Mouse (Mus musculus): Measurements from ENCODE around the gene Nfrkb. TPM values are rescaled to one million over a fixed set of nuclear protein-coding genes. Genes with fewer than 3 reads are reported as not detected.

Gene Nfrkb
- 18.5 and 20.2 TPM in 2 replicates for polyA plus RNA-seq (2015; fragmentation: Nextera tagmentation; extraction: Ambion mirVana)

DNA sequence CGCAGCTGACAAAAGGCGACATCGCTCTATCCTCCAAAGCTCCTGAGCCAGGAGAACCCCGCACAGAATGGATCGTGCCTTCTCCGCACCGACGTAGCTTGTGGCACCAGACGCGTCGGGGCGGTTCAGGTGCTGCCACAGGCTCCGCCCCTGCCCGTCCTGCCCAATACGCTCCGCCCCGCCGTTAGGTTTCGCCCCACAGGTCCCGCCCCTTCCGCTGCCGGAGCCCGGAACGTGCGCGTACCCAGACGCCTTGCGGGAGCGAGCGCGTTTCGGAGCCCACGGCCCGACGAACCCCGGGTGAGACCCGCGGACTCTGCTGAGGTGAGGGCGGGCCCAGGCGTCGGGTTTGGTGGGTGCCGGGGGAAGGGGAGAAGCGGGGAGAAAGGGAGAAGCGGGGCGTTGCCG lies at the start of gene Nfrkb:
Gene Nfrkb, plus strand, starts transcription at position 246 of the 408 bp plus-strand sequence.
- under 1% methylated on average over 46 of the region's 46 CpGs for WGBS
- H3K4me1 ChIP-seq, result peaks cover 19% of the 10 kb centered on the region
- H3K4me3 ChIP-seq, result peak within 1 kb of the TSS; percentile 82
- H3K9ac ChIP-seq, result peak within 1 kb of the TSS; percentile 78
- no peaks in the 10 kb centered on the region for H3K9me3 ChIP-seq
- peak within 1 kb of the TSS; percentile 81 for H3K4me2 ChIP-seq
- peak; percentile 97 for ATAC-seq (ENCODE audit: borderline replicate concordance, extremely low read depth, low FRiP score, low TSS enrichment)
- peak within 1 kb of the TSS; percentile 46 for H3K27ac ChIP-seq
- no peaks in the 10 kb centered on the region for H3K27me3 ChIP-seq
- peaks cover 15% of the 10 kb centered on the region for H3K36me3 ChIP-seq

DNA sequence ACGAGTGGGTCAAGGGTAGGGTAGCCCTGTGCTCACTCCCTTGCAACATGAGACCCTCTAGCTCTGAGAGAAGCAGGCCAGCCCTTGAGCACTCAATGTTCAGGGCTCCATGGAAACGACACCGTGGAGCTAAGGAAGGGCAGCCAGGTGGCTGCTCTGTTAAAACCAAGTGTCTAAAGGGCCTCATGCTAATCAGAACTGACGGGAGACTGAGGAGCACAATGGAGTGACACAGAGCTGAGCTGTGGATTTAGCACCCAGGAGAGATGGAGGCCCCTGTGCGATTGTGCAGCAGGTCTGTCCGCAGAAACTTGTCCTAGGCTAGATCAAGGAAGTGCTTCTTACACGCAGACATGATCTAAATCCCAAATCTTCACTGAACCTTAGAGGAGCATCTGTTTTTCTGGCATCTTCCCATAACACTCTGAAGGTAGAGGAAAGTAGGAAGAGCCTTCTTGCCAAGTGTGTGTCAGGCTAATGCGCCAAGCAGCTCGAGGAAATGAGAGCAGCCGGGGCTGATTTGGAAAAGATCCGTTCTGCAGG lies 41.6 kb upstream of the Nfrkb start:
- H3K27ac ChIP-seq, result no peak overlapping the region
- no peaks in the 10 kb centered on the region for H3K27me3 ChIP-seq
- H3K9me3 ChIP-seq, result no peaks in the 10 kb centered on the region
- 54% methylated on average over 11 of the region's 11 CpGs for WGBS
- no peak for ATAC-seq (ENCODE audit: borderline replicate concordance, extremely low read depth, low FRiP score, low TSS enrichment)
- no peak overlapping the region for H3K9ac ChIP-seq
- H3K4me3 ChIP-seq, result no peak overlapping the region
- H3K4me1 ChIP-seq, result 0 out of 2 replicates have a peak, but pooled peaks cover 8% of the 10 kb centered on the region
- H3K36me3 ChIP-seq, result no peaks in the 10 kb centered on the region
- H3K4me2 ChIP-seq, result no peak overlapping the region

DNA sequence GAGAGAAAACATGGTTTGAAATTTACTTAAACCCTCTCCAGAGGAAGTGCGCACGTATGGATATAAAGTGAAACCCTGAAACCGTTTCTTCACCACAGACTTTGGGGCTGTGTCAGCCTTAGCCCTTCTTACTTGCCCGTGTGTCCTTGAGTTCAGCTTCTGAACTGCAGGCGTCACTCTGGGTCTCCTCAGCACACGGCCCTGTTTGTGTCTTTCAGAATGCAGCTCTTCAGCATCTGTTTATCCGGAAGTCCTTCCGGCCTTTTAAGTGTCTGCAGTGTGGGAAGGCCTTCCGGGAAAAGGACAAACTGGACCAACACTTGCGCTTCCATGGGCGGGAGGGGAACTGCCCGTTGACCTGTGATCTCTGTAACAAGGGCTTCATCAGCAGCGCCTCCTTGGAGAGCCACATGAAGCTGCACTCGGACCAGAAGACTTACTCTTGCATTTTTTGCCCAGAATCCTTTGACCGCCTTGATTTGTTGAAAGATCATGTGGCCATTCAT lies 39.4 kb upstream of the Nfrkb start:
- H3K9ac ChIP-seq, result no peak overlapping the region
- 0 out of 2 replicates have a peak, but pooled peaks cover 2% of the 10 kb centered on the region for H3K4me1 ChIP-seq
- no peak overlapping the region for H3K4me3 ChIP-seq
- no peaks in the 10 kb centered on the region for H3K27me3 ChIP-seq
- 50% methylated on average over 15 of the region's 15 CpGs for WGBS
- no peak overlapping the region for H3K4me2 ChIP-seq
- no peak for ATAC-seq (ENCODE audit: borderline replicate concordance, extremely low read depth, low FRiP score, low TSS enrichment)
- H3K36me3 ChIP-seq, result no peaks in the 10 kb centered on the region
- no peaks in the 10 kb centered on the region for H3K9me3 ChIP-seq
- H3K27ac ChIP-seq, result no peak overlapping the region

DNA sequence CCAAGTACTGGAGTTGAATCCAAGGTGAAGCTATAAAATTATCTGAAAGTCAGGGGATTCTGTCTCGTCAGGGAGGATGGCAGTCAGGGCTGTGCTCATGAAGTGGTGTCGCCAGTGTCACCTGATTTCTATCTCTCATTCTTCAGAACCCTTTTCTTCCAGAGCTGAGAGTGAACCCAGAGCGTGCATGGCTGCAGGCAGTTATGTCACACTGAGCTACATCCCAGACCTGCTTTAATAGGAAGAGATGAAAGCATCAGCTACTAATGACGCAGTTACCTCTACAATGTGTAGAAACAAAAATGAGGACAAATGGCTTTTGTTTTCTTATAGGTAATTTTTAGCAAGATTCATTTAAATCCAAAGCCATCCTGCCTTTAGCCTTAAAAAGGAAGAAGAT lies 37.5 kb upstream of the Nfrkb start:
- no peak overlapping the region for H3K4me2 ChIP-seq
- no peak for ATAC-seq (ENCODE audit: borderline replicate concordance, extremely low read depth, low FRiP score, low TSS enrichment)
- H3K9me3 ChIP-seq, result no peaks in the 10 kb centered on the region
- 0 out of 2 replicates have a peak, but pooled peaks cover 5% of the 10 kb centered on the region for H3K36me3 ChIP-seq
- no peak overlapping the region for H3K4me3 ChIP-seq
- no peak overlapping the region for H3K27ac ChIP-seq
- H3K27me3 ChIP-seq, result no peaks in the 10 kb centered on the region
- WGBS, result 83% methylated on average over 4 of the region's 4 CpGs
- H3K4me1 ChIP-seq, result 0 out of 2 replicates have a peak, but pooled peaks cover 2% of the 10 kb centered on the region
- H3K9ac ChIP-seq, result no peak overlapping the region

DNA sequence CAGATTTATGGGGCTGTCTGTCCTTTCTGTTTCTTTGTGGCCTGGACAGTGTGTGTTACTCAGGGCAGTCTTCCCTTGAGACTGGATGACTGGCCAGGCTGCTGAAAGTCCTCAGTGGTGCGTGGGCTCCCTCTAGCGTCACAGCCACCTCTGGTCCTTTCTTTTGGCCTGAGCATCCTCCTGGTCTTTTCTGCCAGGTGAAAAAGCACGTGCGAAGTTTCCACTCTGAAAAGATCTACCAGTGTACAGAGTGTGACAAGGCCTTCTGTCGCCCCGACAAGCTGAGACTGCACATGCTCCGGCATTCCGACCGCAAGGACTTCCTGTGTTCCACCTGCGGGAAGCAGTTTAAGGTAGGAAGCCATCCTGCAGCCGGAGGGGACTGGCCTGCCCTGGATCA lies 37.1 kb upstream of the Nfrkb start:
- no peak overlapping the region for H3K9ac ChIP-seq
- WGBS, result 69% methylated on average over 11 of the region's 11 CpGs
- H3K27me3 ChIP-seq, result no peaks in the 10 kb centered on the region
- no peak overlapping the region for H3K4me3 ChIP-seq
- H3K9me3 ChIP-seq, result no peaks in the 10 kb centered on the region
- H3K27ac ChIP-seq, result no peak overlapping the region
- H3K36me3 ChIP-seq, result 0 out of 2 replicates have a peak, but pooled peaks cover 5% of the 10 kb centered on the region
- ATAC-seq (ENCODE audit: borderline replicate concordance, extremely low read depth, low FRiP score, low TSS enrichment), result no peak
- H3K4me1 ChIP-seq, result 0 out of 2 replicates have a peak, but pooled peaks cover 2% of the 10 kb centered on the region
- no peak overlapping the region for H3K4me2 ChIP-seq

DNA sequence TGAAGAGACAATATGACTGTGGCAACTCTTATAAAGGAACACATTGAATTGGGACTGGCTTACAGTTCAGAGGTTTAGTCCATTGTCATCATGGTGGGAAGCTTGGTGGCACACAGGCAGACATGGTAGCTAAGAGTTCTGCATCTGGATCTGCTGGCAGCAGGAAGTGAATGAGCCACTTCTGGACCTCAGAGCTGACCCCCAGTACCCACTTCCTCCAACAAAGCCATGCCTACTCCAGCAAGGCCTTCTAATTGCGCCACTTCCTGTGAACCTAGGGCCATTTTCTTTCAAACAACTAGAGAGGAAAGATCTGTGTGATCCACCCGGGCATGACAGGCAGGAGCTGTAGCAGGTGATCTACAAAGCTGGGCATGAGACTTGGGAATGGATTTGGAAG lies 33.3 kb upstream of the Nfrkb start:
- ATAC-seq (ENCODE audit: borderline replicate concordance, extremely low read depth, low FRiP score, low TSS enrichment), result no peak
- 72% methylated on average over 2 of the region's 2 CpGs for WGBS

DNA sequence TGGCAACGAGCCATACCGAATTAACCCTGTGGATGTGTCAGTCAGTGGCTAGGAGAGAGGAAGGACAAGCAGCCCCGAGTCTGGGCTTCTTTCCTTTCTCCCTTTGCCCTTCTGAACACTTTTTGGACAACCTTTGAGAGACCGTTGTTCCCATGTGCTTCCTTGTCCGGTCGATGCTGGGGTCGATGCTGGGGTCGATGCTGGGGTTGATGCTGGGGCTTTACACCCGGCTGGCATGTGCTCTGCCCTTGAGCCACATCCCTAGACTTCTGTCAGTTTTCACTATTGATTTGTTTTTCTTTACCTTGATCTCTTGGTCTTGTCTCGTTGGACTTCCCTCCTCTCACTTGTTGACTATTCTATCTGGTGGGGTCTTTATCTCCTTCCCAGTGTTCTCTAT lies 32.5 kb upstream of the Nfrkb start:
- H3K4me3 ChIP-seq, result no peak overlapping the region
- H3K27me3 ChIP-seq, result no peaks in the 10 kb centered on the region
- ATAC-seq (ENCODE audit: borderline replicate concordance, extremely low read depth, low FRiP score, low TSS enrichment), result no peak
- H3K9ac ChIP-seq, result no peak overlapping the region
- H3K4me2 ChIP-seq, result no peak overlapping the region
- H3K36me3 ChIP-seq, result peaks cover 13% of the 10 kb centered on the region; the same call in 1 of the 2 replicates
- no peaks in the 10 kb centered on the region for H3K9me3 ChIP-seq
- H3K4me1 ChIP-seq, result no peaks in the 10 kb centered on the region
- no peak overlapping the region for H3K27ac ChIP-seq
- 71% methylated on average over 10 of the region's 10 CpGs for WGBS

More for the DNA sequence above, 33.3 kb upstream of the Nfrkb start:
- peaks cover 13% of the 10 kb centered on the region; the same call in 1 of the 2 replicates for H3K36me3 ChIP-seq
- no peak overlapping the region for H3K4me2 ChIP-seq
- no peak overlapping the region for H3K27ac ChIP-seq
- no peaks in the 10 kb centered on the region for H3K27me3 ChIP-seq
- no peak overlapping the region for H3K4me3 ChIP-seq
- H3K4me1 ChIP-seq, result no peaks in the 10 kb centered on the region
- no peak overlapping the region for H3K9ac ChIP-seq
- H3K9me3 ChIP-seq, result no peaks in the 10 kb centered on the region

DNA sequence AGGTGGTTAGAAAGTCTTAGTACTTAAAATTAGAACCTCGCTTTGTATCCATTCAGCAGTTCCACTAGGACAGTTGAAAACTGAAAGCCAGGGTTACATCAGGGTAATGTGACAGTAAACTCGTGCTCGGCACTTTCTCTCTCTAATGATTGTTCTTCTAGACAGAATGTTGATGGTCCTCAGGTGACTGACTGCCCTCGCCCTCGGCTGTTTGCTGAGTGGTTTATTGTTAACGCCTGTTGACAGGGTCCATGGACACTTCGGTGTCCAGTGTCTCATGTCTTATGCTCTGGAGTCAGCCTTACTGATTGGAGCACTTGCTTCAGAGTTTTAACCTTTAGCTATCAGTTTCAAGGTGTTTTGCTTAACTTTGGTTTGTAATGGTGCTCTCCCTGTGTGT lies 31.9 kb upstream of the Nfrkb start:
- no peak overlapping the region for H3K9ac ChIP-seq
- WGBS, result 65% methylated on average over 7 of the region's 7 CpGs
- no peaks in the 10 kb centered on the region for H3K4me1 ChIP-seq

DNA sequence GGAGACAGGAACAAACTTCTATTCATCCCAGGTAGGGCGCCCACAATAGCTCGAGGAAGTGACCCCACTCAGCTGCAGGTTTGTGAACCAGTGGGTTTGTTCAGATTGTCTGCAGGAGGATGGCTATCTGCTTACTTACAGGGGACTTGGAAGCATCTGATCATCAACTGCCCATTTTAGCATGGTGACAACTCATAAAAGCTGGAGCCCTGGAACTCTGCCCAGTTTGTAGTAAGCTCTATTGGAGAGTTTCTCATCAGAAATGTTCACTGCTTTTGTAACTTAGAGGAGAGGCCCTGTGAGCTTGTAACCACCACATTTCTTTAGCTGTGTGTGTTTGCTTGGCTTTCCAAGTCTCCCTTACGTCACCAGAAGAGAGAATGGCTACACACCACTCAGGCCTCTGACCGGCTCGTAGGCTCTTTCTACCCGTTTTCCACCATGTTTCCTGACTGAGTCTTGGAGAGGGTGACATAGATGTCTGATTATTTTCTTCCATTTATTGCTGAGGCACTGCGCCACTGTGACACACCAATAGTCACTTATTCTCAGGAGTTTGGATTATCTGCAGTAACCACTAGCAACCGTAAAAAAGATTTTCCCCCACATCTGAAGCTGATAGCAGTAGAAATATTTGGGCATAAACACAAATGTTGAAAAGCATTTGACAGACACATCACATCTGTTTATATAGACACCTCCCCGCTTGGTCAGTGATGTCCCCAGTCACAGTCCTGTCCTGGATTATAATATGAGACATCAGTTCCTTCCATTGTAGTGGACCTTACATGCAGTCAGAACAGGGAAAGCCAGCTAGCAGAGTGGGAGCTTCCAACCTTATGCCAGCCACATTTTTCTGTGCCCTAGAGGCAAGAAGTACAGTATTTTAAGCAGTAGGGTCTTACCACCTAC lies 22.0 kb upstream of the Nfrkb start:
- no peak overlapping the region for H3K4me3 ChIP-seq
- WGBS, result 56% methylated on average over 9 of the region's 9 CpGs
- H3K9me3 ChIP-seq, result no peaks in the 10 kb centered on the region
- peak overlapping the region; percentile 51 for H3K27ac ChIP-seq
- ATAC-seq (ENCODE audit: borderline replicate concordance, extremely low read depth, low FRiP score, low TSS enrichment), result peak; percentile 86; the same call in 1 of the 2 replicates
- H3K9ac ChIP-seq, result no peak overlapping the region
- H3K4me1 ChIP-seq, result peaks cover 14% of the 10 kb centered on the region
- H3K27me3 ChIP-seq, result no peaks in the 10 kb centered on the region
- no peak overlapping the region for H3K4me2 ChIP-seq
- H3K36me3 ChIP-seq, result peaks cover 12% of the 10 kb centered on the region

More for the DNA sequence above, 31.9 kb upstream of the Nfrkb start:
- H3K9me3 ChIP-seq, result no peaks in the 10 kb centered on the region
- H3K4me2 ChIP-seq, result no peak overlapping the region
- no peak for ATAC-seq (ENCODE audit: borderline replicate concordance, extremely low read depth, low FRiP score, low TSS enrichment)
- no peak overlapping the region for H3K4me3 ChIP-seq
- H3K27me3 ChIP-seq, result no peaks in the 10 kb centered on the region
- no peak overlapping the region for H3K27ac ChIP-seq
- peaks cover 13% of the 10 kb centered on the region; the same call in 1 of the 2 replicates for H3K36me3 ChIP-seq

DNA sequence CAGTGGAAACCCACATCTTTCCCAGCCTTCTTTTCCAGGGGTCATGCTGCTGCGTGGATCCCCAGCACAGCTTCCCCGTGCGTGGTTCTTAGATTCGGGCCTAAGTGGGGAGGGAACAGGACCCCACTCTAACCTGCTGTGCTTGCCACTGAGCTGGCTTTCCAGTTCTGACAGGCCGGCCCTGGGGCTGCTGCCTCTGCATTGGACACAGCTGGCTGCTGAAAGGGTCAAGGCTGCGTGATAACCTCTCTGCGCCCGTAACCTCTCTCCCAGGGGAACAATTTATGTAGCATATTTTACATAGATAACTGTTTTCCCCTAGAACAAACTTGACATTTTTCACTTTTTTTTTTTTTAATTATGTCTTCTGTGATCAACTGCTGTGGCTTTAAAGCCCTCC lies 20.9 kb upstream of the Nfrkb start:
- H3K4me1 ChIP-seq, result peaks cover 14% of the 10 kb centered on the region
- WGBS, result 57% methylated on average over 8 of the region's 8 CpGs
- no peak overlapping the region for H3K4me3 ChIP-seq
- no peak overlapping the region for H3K9ac ChIP-seq
- no peaks in the 10 kb centered on the region for H3K9me3 ChIP-seq
- peaks cover 7% of the 10 kb centered on the region for H3K36me3 ChIP-seq
- no peak overlapping the region for H3K4me2 ChIP-seq
- no peaks in the 10 kb centered on the region for H3K27me3 ChIP-seq
- 0 out of 2 replicates have a peak overlapping the region, but pooled peaks have one; percentile 33 for H3K27ac ChIP-seq
- ATAC-seq (ENCODE audit: borderline replicate concordance, extremely low read depth, low FRiP score, low TSS enrichment), result no peak

DNA sequence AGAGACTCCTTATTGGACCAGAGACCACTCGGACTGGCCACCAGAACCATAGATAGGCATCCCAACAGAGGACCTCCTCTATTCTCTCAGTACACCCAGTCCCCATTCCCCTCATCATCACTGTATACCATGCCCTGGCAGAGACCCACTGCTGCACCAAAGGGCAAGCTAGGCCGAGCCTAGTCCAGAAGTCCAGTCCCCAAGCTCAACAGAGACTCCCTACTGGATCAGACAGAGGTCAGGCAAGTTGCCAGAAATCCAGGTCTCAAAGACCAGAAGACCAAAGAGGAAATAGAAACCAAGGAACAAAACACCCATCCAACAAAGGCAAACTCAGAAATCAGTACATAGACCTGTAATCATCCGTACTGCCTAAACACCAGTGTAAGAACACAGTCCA lies 14.3 kb upstream of the Nfrkb start:
- H3K36me3 ChIP-seq, result peaks cover 17% of the 10 kb centered on the region
- H3K4me3 ChIP-seq, result no peak overlapping the region
- H3K9ac ChIP-seq, result no peak overlapping the region
- no peak for ATAC-seq (ENCODE audit: borderline replicate concordance, extremely low read depth, low FRiP score, low TSS enrichment)
- H3K4me2 ChIP-seq, result no peak overlapping the region
- no peak overlapping the region for H3K27ac ChIP-seq
- 94% methylated on average over 3 of the region's 3 CpGs for WGBS
- H3K27me3 ChIP-seq, result no peaks in the 10 kb centered on the region
- H3K4me1 ChIP-seq, result no peaks in the 10 kb centered on the region
- no peaks in the 10 kb centered on the region for H3K9me3 ChIP-seq

DNA sequence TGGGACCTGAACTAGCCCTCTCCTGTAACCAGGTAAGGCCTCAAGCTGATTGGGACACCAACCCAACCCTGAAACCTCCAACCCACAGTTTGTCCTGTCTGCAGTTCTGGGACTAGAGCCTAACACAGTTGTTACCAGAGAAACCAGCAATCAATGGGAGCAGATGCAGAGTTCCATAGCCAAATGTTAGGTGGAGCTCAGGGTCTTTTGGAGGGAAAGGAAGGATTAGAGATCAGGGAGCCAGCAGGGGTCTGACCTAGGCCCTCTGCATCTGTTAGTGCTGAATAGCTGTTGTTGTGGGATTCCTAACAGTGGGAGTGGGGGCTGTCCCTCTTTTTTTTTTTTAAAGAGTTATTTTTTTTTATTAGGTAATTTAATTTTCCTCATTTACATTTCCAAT lies 9.3 kb upstream of the Nfrkb start:
- Histone ChIP-seq H3K4me3 (no peak overlapping the region), H3K27me3 (no peaks in the 10 kb centered on the region), H3K4me1 (no peaks in the 10 kb centered on the region), H3K9me3 (no peaks in the 10 kb centered on the region), H3K4me2 (no peak overlapping the region), H3K27ac (no peak overlapping the region), H3K9ac (no peak overlapping the region), H3K36me3 (peaks cover 8% of the 10 kb centered on the region)
- no peak for ATAC-seq (ENCODE audit: borderline replicate concordance, extremely low read depth, low FRiP score, low TSS enrichment)

All from lung, embryonic 15.5 days (tissue).